Mouse (Mus musculus) layer of hippocampus, postnatal 10 days (tissue): Measurements from ENCODE around the gene Sorl1. TPM values are rescaled to one million over a fixed set of nuclear protein-coding genes. Genes with fewer than 3 reads are reported as not detected.

Experiments
- DNase-seq, 2 experiments: peaks; one replicate each; pipeline ENCODE4 v3.0.0; 2021; ENCODE audit warnings: low spot score in 2 of 2
- total RNA-seq, 2 experiments: library from RNA; stranded (reverse); gene quantifications; 2 replicates each; pipeline ENCODE4 v1.2.3; 2021

The Sorl1 gene
- total RNA-seq, 2 experiments from 2014 or later, result 79.0 to 86.0 TPM

DNA sequence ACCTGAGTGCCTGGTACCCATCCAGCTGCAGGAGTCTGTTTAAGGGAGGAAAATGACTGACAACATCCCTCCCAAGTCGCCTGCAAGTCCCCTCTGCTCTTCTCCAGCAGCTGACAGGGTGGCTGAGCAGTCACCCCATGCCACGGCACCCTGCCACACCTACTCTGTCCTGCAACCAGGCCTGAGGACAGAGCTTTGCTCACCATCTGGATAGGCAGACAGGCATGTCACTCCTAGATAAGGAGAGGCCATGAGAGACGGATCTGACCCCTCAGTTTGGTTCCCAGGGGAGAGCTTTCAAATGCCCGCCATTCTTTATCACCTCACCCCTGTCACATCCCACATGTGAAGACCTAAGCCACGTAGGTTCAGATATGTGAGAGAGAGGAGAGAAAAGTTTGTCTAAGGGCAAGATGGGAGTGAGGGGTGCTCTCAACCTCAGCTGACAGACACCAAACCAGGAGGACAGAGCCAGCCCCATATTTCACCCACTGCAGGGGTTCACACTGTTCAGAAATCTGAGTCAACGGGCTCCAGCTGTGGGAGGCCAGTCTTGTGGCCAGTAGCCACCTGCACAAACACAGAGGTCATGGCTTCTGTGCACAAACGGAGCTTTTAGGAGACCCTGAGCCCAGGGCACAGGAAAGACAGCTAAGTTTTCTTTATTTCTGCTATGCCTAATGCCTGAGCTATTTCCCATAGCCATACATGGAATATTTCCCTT lies 104.6 kb downstream of the Sorl1 start:
- DNase-seq, result no peak

GRCm38 (mm10) chr9:42008501-42008900 lies 115.6 kb downstream of the Sorl1 start:
- DNase-seq, result no peak

DNA sequence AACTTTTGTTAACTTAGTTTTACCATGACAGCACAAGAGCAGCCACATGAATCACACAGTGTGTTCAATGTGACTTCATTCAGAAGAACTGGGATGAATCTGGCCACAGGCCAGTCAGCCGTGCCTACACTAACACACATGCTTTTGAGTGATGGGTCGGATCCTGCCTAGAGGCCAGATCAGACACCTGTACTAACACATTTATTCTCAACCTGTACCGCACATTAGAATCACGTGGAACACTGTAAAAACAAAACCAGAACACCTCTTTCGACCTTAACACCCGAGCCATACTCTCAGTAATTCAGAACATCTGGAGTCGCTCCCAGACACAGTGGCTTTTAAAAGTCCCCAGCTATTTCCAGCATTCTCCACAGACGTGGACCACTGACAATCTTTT lies 119.0 kb downstream of the Sorl1 start:
- no peak for DNase-seq

DNA sequence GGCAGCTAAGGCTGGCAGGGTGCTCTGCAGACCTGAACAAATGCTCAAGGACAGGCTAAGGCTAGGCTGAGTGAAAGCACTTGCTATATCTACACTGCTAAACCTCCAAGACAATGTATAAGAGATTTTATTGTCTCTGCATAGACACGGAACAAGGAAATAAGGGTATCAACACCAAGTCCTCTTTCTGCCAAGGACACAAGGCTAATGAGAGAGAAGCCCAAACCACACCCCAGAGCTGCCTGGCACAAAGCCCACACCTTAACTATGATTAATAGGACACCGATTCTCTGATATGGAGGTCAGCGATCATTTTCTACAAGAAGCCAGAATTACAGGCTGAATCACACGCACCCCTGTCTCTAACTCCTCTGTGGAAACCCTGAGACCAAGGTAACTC lies 120.0 kb downstream of the Sorl1 start:
- DNase-seq, result no peak

DNA sequence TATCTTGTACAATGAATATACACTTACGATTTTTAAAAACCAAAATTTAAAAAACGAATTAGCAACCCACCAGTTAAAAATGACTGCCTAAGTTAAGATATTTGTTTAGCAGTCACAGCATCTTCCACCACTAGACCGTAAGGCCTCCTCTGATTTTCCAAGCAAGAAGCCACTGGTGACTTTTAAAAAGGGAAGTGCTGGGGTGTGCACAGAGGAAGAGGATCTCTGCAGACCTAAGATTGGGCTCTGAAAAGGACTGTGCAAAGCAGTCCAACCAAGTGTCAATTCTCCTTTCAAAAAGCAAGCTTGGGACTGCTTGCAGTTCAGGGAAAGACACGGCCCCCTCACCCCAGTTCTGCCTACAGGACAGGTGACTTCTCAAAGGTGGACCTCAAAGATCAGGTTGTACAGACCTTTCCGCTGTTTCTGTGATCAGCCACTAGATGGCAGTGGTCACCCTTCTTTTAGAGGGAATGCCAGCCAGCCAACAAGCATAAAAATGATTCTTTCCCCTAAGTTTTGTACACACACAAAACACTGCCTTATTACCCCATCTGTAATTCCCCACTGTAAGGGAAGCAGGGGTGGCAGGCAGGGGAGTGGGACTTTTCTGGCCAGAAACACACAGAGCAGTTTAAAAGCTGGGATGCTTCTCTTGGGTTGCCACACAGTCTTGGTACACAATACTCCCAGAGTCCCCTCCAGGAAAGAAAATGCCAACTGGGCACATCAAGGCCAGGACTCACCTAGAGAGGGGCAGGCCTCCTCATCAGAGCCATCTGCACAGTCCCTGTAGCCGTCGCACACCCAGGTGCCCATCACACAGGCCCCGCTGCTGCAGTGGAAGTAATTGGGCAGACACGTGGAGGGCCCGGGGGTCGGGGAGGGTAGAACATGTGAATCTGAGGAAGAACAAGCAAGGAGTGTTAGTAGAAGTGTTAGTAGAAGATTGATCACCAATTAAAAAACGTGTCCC lies 124.3 kb downstream of the Sorl1 start:
- peak; percentile 54 to 58 for DNase-seq

DNA sequence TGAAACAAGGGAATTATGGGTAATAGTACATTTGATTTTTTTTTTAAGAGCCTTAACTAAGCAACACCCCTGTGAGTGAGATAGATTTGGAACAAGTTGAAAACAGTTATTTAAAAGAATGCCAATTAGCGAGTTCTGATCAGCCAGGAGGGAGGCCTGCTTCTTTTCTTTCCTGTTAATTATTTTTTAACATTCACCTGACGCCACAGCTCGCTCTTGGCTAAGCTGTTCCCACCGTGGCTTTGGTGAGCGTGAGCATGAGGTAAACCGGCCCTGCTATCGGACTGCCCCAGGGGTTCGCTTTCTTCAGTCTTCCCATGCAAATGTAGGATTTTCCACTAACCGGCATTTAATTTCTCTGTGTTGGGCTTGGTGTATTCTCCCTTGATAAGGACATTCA lies 128.8 kb downstream of the Sorl1 start:
- DNase-seq, result no peak

DNA sequence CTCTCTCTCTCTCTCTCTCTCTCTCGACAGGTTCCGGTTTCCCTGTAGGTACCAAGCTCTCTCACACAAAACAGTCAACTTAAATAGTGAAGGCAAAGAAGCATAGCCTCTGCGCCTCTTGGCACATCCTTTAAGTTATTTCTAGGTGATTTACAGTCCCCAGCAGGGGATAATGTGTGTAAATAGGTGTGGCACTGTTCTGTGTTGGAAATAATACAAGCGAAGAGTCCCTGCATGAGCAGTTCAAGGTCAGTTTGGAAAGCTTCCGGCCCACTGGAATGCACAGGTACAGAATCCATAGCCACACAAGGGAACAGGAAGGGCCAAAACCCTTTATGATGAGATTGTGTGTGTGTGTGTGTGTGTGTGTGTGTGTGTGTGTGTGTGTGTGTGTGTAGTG lies 130.3 kb downstream of the Sorl1 start:
- DNase-seq, result no peak

DNA sequence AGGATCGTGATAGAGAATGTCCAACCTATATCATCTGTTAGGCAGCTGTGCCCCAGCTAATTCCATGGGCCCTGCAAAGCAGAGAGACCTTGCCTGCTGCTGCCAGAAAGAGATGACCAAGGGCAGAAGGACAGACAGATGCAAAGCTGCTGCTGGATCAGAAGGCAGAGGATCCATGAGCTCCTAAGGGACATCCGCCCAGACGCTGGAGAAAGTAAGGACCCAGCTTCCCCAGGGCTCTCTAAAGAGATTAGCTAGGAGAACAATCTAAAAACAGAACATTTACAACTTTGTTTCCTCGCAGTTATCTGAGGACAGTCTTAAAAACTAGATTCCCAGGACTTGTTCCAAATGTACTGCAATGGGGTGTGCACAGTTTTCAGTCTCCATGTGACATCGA lies 131.3 kb downstream of the Sorl1 start:
- no peak for DNase-seq

- DNase-seq, result no peak
Measured at GRCm38 (mm10) chr9:41985636-41986035, 138.5 kb downstream of the Sorl1 start.

- no peak for DNase-seq
Measured at GRCm38 (mm10) chr9:41985052-41985451, 139.0 kb downstream of the Sorl1 start.

DNA sequence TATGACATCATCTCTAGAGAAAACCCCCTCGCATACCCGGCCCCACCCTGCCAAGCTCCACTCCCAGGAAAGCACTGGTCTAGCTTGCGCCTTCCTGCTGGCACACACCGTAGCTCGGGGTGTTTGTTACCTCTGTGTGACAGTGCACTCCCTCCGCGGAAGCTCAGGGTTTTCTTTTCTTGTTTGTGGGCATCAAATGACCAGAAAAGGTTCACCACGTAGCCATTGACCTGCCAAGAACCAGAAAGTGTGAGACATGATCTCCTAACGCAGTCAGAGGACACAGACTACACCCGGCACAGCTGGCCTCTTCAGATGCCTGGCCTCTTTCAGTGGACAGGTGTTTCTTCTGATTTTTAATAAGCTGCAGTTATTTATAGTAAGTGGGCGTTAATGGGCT lies 139.8 kb downstream of the Sorl1 start:
- no peak for DNase-seq

DNA sequence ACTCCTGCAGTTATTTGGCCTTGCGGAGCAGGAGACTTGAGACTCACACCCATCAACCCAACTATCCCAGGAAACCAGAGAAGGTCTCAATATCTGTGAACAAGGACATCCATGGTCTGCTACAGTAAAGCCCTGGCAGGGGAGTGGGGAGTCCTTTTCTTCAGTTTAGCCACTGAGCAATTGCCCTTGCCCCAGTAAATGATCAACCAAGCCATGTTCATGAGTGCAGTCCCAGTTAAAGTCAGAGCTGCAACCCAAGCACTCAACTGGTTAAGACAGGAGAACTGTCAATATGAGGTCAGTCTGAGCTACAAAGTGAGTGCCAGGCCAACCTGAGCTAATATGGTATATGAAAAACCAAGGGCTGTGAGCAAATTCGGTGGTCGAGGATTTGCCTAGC lies 140.8 kb downstream of the Sorl1 start:
- no peak for DNase-seq

DNA sequence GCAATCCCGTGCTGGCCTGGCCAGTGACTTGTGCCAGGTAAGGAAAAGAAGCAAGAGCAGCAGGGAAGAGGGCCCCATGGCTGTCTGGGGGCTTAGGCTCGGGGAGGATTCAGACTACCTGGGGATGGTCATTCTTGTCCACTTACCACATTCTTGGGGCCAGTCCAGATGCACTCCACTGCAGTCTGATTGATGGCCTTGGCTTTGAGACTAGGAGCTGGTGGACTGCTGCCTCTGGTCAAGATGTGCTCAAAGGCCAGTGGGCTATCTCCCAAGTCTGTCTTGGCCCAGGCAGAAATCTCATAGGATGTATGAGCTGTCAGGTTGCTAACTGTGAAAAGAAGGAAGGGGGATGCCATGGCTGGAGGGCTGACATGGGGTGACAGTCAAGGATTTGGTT lies 141.3 kb downstream of the Sorl1 start:
- DNase-seq, result no peak

GRCm38 (mm10) chr9:41982023-41982422 lies 142.1 kb downstream of the Sorl1 start:
- peak in 1 of 2 experiments; percentile 39 for DNase-seq

DNA sequence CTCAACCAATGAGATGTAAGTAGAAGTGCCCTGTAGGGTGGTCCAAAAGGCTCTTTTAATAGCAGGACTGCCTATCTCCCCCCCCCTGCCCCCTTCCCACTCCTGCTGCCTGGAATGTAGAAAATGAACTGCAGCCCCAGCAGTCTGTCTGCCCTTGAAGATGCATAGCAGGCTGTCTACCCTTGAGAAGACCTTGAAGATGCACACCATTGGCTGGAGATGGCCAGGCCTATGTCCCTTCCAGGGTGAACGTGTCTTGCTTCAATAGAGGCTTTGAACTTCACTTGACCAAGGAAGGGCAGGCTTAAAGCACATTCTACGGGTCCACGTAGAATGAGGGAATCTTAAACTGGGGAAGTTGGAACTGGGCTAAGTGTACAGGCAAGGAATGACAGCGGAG lies 142.8 kb downstream of the Sorl1 start:
- DNase-seq, result no peak

GRCm38 (mm10) chr9:41980796-41981195 lies 143.3 kb downstream of the Sorl1 start:
- no peak for DNase-seq

DNA sequence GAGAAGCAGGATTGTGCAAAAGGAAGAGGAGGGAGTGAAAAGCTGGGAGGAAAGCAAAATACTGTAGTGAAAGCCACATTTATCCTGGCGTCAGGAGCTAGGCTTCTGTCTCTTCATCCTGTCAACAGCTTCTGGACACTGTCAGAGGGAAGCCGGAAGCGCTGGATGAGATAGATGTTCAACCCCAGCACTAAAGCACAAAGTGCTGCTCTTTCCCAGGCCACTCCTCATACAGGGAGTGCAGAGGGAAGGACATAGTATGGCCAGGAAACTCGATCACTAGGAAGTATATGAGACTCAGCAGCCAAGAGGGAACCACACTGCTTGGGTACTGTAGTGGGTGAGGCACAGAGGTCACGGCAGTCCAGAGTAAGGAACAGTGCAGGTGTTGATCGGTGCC lies 145.7 kb downstream of the Sorl1 start:
- DNase-seq, result no peak

GRCm38 (mm10) chr9:41975968-41976367 lies 148.1 kb downstream of the Sorl1 start:
- no peak for DNase-seq

GRCm38 (mm10) chr9:41974661-41975060 lies 149.4 kb downstream of the Sorl1 start:
- DNase-seq, result no peak

GRCm38 (mm10) chr9:41973775-41974657 lies 150.1 kb downstream of the Sorl1 start:
- peak; percentile 87 to 89 for DNase-seq

GRCm38 (mm10) chr9:41969961-41970360 lies 154.1 kb downstream of the Sorl1 start:
- no peak for DNase-seq
